Mouse (Mus musculus): Measurements from ENCODE around the gene Ankrd28.

Gene Ankrd28

DNA sequence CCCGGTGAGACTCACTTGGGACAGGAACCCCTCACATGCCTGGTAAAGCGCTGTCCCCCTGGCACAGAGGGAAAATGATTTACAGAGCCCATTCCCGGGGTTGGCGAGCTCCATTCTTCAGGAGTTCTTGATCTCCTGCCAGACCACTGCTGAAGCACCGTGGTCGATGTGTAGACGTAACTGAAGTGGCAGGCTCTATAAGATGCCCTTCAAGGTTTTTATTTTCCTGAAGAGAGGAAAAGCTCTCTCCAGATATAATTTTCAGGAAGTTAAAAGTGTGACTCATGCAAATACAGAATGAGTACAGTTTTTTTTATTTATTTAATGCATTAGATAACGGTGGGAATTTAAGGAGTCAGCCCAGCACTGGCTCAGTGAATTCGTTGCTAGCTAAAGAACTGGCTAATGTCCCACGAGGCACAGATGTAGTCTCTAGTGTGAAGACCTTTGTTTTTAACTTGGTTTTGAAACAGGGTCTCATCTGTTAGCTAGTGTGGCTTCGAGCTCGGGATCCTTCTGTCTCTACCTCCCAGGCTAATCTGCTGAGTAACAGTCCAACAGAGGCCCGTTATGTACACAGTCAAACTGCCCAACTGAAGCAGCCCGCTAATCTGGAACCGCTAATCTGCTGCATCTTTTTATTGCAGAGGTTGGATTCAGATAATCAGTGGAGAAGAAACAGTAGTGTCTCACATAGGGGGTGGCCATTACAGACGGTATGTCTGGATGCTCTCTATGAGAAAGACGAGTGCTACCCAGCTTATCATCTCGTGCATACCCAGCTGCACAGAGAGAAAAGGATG, 166.2 kb downstream of the Ankrd28 start:
- DNase-seq, result peak; percentile 54

DNA sequence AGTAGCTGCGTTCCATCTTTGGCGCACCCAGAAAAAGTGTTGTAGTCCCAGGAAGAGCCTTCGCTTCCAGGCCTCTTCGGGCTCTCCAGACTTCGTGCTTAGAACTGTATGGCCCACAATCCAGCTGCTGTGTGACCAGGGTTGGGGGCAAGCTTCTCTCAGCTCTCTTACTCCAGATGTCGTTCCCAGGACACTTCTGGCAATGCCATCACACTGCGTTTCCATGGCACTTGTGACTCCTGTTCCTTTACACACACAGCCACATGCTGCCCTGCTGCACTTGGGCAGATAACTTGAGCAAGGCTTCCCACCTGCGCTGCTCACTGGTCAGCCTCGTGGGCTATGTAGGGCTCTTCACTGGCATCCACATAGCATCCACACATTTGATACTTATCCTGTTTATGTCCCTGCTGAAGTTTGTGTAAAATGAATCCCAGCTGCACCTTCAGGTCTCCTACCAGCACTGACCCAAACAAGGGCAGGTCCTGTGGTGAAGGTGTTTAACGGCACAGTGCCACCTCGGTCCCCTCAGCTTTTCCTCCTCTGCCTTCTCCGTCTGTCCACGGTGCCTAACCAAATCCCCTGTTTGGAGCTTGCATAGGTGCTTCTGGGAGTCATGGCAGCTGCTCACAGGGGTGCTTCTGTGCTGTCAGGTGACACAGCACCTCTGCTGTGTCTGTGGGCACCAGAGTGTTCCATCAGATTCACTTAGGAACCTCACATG, 166.9 kb downstream of the Ankrd28 start:
- no peak for DNase-seq

DNA sequence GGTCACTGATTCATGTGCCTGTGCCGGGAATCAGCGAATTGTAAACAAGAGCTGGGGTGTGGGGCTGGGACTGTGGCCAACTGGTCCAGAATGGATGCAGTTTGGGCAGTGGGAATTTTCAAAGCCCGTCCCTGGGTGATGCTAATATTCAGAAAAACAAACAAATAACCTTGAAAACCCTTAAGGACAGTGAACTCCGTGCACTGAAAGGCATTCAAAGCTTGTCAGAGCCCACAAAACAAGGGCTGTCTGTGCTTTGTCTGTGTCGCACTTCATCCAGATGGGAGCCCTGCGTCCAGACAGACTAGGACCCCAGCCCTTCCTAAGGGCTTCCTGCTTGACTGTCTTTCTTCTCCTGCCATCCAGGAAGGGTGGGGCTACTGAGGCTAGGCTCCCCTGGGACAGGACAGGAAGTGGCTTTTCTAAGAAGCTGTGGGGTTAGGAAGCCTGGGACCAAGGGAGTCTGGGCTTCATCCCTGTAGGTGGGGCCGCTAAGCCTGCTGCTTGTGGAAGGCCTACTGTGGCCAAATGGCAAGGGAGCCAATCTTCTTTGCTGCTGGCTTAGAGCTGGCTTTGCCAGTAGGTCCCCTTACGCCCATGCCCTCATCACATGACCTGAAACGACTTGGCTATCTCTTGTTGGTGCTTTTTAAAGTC, 167.8 kb downstream of the Ankrd28 start:
- peak; percentile 54 for DNase-seq

DNA sequence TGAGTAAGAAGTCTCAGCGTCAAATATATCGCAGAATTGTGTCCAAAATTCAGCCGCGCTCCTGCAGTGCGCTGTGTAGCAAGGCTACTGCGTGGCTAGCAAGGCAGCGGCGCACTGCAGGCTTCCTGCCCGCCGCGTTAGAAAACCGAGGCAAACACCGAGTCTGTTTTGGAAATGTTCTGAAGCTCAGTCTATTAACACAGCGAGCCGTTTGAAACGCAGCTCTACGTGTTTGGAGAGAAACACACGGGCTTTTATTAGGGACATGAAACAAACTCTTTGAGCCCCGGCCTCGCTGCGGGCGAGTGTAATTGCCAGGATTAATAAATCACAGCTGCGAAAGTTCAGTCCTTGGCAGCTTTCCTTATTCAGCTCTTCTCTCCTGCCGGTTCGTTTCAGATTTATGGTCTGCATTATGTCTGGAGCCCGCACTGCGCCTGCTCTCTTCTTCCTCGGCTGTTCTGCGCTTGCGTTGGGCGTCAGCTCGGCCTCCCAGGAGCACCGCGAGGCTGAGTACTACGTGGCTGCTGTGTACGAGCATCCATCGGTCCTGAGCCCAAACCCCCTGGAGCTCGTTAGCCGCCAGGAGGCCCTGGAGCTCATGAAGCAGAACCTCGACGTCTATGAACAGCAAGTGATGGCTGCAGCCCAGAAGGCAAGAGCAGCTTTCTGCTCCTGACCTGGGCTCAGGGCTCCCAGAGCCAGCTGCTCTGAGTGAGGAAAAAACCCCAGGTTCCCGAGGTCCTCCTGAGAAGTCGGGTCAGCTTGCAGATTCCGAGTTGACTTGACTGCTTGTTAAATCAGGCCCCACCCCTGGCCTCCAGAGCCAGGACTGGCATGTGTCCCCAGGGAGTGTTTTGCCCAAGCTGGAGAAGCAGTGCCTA, 168.5 kb downstream of the Ankrd28 start:
- DNase-seq, result peak; percentile 89

DNA sequence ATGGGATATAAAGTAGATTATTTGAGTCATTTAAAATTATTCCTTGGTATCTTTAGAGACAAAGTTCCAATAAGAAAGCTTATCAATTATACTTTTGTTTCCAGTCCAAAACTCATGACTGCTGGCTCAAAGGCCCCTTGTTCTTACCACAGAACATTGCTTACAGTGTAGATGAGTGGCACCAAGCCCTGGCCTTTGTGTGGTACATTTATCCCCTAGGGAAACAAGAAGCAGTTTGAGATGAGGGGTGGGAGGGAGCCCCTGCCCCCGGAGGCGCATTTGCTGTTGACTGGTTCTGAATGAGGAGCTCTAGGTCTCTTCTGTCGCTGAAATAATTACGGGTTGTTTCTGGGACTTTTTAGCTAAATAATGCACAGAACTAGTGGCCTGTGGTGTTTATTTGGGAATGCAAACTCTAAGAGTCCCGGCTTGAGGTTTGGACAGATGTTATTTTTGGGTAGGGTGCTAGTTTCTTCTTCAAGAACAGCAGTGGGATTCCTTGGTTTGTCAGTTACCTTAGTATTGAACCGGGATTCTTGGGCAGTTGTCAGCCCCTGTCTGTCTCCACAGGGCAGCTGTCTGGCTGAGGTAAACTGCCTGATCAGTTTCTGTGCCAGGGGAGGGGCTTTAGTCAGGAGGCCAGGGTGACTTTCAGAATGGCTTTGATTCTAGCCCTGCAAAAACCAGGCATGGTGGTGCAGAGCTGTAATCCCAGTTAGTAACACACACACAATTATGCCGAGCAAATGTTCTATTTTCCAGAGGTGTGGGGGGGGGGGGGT, 169.9 kb downstream of the Ankrd28 start:
- DNase-seq, result no peak

DNA sequence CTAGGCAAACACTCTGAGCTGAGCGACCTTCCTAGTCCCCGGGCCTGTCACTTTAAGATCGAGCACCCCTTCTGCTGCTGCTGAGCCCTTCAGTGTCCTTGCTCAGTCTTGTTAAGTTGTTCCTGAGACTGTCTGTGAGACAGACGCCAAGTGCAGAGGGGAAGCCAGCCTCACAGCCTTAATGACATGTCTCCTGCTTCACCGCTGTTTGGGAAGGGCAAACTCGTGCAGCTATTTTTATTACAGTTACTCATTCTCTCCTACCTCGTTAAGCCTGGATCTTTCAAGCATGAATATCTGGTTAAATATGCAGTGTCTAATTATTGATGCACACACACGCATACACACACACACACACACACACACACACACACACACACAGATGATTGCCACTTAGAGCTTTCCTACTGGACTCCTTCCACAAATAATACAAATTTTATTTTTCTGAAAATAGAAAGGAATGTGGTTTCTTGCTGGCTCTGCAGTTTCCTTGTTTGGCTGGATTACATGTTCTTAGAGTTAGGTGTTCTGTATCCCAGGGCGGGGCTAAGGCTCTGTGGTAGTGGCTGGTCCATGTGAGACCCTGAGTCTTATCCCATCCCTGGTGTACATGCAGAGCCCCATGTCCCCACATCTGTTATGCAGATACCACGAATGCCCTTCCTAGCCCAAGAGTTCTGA, 170.8 kb downstream of the Ankrd28 start:
- peak; percentile 54 for DNase-seq

DNA sequence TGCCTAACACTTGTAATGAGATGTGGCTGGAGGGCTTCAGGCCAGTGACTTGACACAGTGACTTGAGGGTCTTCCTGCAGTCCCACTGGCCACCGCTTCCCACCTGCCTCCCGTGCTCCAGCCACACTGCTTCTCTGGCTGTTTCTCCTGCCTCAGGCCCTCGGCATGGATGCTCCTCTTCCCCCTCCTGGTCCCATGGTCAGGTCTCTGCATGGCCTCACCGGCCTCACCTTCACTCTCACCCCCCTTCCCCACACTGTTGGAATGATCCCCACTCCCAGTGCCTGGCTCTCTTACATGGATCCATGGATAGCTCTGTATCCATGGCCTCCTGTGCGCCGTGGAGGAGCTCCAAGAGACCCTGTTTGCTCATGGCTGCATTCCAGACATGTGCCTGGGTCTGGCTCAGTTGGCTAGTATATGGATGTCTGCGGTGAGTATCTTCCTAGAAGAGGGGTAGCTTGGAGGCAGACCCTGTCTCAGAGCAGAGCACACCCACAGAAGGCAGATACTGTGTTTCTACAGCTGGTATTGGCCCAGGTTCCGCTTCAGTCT, 172.2 kb downstream of the Ankrd28 start:
- DNase-seq, result no peak

DNA sequence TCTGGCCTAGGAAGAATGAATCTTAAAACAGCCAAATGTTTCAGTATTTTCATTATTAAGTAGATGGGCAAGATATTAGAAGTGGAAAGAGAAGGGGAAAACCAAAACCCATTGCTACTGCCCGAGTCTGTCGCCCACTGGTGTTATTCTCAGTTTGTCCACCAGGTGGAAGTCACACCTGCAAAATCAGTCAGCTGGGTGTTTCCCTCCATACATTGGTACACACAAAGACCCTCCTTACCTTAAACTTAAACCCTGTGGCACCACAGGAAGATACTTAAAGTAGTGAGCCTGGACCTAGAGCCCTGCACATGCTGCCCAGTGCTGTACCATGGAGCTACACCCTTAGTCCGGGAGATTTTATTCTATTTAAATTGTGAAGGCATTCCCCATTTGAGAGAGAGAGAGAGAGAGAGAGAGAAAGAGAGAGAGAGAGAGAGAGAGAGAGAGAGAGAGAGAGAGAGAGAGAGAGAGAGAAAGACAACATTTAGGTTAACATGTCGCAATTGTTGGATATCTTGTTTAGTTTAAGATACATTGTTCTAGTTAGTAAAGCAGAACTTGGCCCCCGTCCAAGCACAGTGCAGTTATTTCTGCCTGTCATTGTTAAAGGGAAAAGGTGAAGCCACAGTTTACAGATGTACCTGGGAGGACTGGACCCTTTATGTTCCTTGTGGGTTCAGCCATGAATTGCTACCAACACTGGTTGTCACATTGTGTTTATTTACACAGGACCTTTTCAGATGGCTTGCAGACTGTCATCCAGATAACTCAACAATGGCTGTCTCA, 173.4 kb downstream of the Ankrd28 start:
- DNase-seq, result peak; percentile 78

DNA sequence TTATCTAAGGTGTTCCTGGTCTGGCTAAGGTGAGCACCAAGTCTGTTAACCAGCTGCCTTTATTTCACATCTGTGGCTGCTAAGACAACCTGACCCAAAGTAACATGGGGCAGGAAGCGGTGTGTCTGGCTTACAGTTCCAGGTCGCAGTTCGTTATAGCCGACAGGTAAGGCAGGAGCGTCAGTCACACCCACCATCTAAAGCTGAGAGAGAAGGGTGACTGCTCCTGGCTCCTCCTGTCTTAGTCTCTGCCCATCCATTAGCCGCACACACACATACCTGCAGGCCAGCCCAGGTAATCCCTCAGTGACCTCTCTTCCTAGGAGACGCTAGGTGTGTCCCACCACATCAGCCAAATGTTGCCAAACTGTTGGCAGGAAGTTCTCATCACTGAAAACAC, 174.1 kb downstream of the Ankrd28 start:
- no peak for DNase-seq

DNA sequence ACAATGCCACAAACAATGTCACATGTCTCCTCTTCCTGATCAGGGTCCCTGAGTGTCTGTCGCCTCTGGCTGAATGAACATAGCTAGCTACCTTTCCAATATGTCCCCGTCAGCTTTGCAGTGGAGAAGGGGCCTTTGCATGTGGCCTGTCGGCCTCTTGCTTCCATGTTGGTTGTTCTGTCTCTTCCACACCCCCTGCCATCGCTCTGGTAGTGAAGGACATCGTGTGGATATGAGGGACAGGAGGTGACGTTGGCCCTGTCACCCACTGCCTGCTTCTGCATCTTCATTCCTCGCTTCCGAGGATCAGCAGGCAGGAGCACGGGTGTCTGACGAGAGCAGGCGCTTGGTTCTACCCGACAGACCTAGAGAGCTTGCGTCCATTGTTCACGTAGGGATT, 175.0 kb downstream of the Ankrd28 start:
- DNase-seq, result no peak

DNA sequence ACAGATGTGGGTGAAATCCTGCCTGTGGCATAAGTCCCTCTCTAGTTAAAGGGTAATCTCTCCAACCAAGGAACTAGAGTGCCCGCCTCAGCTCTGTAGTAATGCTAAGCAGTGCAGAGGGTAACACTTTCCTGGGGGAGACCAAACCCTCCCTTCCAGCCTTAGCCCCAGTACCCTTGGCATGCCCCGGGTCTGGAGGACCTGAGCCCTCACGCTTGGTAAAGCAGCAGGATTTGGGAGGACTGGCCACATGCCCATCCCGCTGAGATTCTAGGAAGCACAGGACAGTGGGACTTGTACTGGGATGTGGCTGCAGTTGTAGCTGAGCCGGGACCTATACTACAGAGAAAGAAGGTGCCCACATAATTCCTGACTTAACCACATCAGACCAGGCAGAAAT, 175.6 kb downstream of the Ankrd28 start:
- no peak for DNase-seq

DNA sequence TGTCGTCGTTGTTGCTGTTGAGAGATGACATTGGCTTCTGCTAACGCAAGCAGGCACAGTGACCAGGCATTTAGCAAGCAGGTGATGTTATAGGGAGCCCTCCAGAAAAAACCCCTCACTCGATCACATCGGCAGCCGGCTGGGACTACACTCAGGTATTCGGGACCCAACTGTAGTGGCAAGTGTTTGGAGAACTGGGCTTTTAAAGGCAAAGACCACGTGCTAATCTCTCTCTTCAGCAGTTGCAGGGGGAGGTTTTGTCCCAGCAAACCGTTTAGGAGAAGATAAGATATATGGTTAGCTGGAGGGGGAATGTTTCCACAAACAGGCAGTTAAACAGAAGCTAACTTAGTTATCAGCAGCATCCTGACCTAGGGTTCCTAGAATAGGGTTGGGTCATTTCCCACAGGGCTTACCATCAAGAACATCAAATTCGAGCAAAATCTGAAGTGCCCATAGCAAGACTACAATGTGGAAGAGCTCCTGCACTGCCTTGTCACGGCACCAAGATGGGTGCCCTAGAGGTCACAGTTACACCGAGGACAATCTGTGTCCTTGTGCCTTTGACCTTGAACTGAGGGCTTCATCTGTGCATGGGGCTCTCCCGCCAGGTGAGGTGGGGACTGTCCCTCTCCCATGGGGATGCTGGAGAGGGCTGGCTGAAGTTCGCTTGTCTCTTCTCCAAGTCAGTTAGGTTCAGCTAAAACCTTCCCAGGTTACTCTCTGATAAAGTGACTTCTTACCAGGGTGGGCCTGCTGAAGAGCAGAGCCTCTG, 177.2 kb downstream of the Ankrd28 start:
- DNase-seq, result no peak

DNA sequence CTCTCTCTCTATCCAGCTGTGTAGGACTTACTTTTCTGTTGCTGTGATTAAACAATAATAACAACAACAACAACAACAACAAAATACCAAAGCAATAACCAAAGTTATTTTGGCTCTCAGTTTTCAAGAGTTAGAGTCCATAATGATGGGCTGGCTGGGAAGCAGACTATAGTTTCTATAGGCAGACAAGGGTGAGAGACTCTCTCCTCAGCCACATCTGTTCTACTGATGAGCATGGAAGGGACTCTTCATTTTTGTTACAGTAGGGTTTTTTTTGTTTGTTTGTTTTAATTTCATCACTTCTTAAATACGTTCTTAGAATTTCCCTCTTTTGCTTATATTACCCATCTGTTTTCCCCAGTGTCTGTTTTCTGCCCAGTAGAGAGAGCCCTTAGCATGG, 177.8 kb downstream of the Ankrd28 start:
- DNase-seq, result no peak

DNA sequence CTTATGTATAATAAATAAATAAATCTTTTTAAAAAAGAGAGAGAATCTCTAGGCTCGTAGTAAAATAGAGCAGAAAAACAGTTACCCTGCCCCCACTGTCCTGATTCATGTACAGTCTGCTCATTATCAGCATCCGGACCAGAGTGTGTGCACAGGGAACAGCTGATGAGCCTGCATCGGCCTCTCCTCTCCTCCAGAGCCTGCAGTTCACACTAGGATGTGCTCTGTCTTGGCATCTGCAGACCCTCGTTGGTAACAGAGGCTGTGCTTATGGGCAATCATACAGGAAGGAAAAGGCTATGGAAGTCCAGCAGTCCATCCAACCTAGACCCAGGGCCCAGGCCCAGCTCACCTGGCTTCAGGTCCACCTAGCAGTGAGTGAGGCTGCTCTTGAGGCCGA, 178.3 kb downstream of the Ankrd28 start:
- no peak for DNase-seq

DNA sequence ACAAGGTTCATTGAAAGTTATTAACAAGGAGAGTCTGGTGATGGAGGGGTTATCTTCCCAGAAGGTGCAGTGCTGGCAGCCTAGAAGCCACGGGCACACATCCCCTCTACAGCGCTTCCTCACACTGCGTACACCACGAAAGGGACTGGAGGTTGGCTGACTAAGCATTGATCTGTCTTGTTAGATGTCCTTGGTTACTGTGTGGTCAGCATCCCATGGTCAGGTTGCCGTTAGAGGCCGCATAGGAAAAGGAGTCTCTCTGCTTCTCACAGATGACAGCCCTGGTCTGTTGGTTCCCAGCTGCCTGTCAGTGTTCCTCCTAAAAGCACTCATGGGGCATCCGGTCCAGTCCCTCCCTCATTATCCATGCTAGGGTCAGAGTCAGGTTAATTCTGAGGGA, 179.2 kb downstream of the Ankrd28 start:
- no peak for DNase-seq

DNA sequence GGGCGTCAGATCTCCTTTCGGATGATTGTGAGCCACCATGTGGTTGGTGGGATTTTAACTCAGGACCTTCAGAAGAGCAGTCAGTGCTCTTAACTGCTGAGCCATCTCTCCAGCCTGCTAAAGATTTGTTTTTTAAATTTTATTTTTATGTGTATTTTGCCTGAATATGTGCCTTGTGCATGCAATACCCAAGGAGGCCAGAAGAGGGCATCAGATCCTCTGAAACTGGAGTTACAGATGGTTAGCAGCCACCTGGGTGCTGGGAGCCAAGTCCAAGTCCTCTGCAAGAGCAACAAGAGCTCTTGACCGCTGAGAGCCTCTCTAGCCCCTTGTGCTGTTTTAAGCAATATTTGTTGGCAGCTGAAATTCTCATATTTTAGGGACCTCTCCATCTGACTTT, 180.1 kb downstream of the Ankrd28 start:
- no peak for DNase-seq
